Mouse (Mus musculus): ENCODE measurements around the gene Eif2ak1. TPM values are rescaled to one million over a fixed set of nuclear protein-coding genes. Genes with fewer than 3 reads are reported as not detected.

Eif2ak1 gene
- polyA plus RNA-seq, 1 experiment from 2014 or later: 26.9 TPM

DNA sequence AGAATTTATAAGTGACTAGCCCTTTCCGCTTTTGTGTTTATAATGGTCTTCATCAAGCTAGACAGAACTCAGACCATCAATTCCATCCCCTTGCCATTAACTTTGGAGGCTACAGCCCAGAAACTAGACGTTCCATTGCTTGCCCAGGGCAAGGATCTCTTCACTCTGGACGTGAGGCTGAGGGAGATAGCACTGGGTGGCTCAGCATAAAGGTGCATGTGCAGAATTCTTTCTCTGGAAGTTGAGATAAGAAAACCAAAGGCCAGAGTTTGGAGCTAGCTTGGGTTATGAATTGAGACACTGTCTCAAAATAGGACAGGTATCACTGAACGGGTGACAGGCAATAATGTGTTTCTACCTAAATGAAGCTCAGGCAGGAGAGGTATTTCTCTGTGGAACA, 86.2 kb downstream of the Eif2ak1 start:
- peaks cover 88% of the 10 kb centered on the region for H3K36me3 ChIP-seq
- no peaks in the 10 kb centered on the region for H3K27me3 ChIP-seq (replicated peaks)
- H3K4me3 ChIP-seq: no peak overlapping the region
- no peaks in the 10 kb centered on the region for H3K9me3 ChIP-seq
- no peak overlapping the region for H3K4me2 ChIP-seq
- no peak for ATAC-seq (ENCODE audit: extremely low read depth, insufficient number of reproducible peaks, low FRiP score, low TSS enrichment)
- 58% methylated on average over 4 of the region's 4 CpGs for WGBS
- H3K27ac ChIP-seq (replicated peaks): no peak overlapping the region
- H3K9ac ChIP-seq: no peak overlapping the region
- peaks cover 35% of the 10 kb centered on the region for H3K4me1 ChIP-seq

GRCm38 (mm10) chr5:143906429-143906828, 88.8 kb downstream of the Eif2ak1 start:
- H3K9ac ChIP-seq: no peak overlapping the region
- no peak overlapping the region for H3K27ac ChIP-seq (replicated peaks)
- no peak overlapping the region for H3K4me2 ChIP-seq
- no peaks in the 10 kb centered on the region for H3K27me3 ChIP-seq (replicated peaks)
- no peak for ATAC-seq (ENCODE audit: extremely low read depth, insufficient number of reproducible peaks, low FRiP score, low TSS enrichment)
- peaks cover 62% of the 10 kb centered on the region for H3K36me3 ChIP-seq
- H3K4me1 ChIP-seq: peaks cover 44% of the 10 kb centered on the region
- WGBS: 80% methylated on average over 8 of the region's 8 CpGs
- H3K4me3 ChIP-seq: no peak overlapping the region
- H3K9me3 ChIP-seq: no peaks in the 10 kb centered on the region

- no peaks in the 10 kb centered on the region for H3K27me3 ChIP-seq (replicated peaks)
- H3K4me1 ChIP-seq: peaks cover 42% of the 10 kb centered on the region
- peaks cover 42% of the 10 kb centered on the region for H3K36me3 ChIP-seq
- ATAC-seq (ENCODE audit: extremely low read depth, insufficient number of reproducible peaks, low FRiP score, low TSS enrichment): no peak
- H3K9me3 ChIP-seq: no peaks in the 10 kb centered on the region
- peak overlapping the region; percentile 85 for H3K27ac ChIP-seq (replicated peaks)
- H3K4me2 ChIP-seq: peak overlapping the region; percentile 87
- peak overlapping the region; percentile 80 for H3K4me3 ChIP-seq
- peak overlapping the region; percentile 84 for H3K9ac ChIP-seq
- 3% methylated on average over 9 of the region's 9 CpGs for WGBS
These were observed 91.3 kb downstream of the Eif2ak1 start for GRCm38 (mm10) chr5:143908926-143909325.

DNA sequence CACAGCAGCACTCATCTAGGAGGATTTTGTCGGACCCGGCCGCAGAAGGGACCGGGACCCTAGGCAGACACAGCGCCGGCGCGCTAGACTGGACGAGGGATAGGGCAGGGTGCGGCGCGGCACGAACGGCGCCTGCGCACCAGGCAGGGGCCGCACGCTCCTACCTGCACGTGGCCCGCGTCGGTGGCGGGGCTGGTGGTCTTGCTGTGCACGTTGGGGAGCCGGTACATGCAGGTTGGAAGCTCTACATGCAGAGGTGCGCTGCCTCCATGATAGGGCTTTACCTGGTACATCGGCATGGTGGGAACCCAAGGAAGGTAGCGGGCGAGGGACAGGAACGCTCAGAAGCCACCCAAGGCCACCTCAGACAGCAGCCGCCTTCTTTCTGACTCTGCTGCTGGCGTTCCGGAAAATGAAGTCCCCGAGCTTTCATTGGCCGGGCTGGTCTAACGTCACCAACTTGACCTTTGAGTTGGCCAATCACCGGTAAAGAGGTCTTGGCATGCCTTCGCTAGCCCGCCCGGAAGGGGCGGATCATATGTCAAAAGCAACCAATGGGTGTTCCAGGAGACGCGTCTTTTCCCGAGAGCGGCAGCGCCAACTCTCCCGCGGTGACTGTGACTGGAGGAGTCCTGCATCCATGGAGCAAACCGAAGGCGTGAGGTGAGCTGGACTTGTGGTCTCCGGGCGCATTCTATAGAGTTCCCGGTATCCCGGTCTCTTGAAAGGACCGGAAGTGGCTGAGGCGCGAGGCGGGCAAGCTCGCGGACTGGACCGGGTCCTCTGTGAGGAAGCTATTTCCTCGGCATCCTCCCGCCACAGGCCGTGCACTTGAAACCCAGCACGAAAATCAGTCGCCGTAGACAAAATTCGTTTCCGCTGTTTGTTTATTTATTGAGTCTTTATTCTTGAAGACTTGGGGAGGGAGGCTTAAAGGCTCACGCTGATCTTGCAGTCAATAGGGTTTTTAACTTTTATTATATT, 92.1 kb downstream of the Eif2ak1 start, which contains the start of the genes Aimp2 and Pms2:
Aimp2 (minus strand) TSS at position 431 of the 984 bp plus-strand sequence.
Pms2 (plus strand) TSS at position 548 of the 984 bp plus-strand sequence.
- Histone ChIP-seq H3K4me3 (peak within 1 kb of the TSS; percentile 80), H3K4me1 (peaks cover 34% of the 10 kb centered on the region), H3K9me3 (no peaks in the 10 kb centered on the region), H3K36me3 (peaks cover 40% of the 10 kb centered on the region), H3K9ac (peak within 1 kb of the TSS; percentile 84), H3K27ac (replicated peaks) (peak within 1 kb of the TSS; percentile 85), H3K27me3 (replicated peaks) (no peaks in the 10 kb centered on the region), H3K4me2 (peak within 1 kb of the TSS; percentile 87)
- WGBS: under 1% methylated on average over 70 of the region's 70 CpGs
- peak; percentile 97 for ATAC-seq (ENCODE audit: extremely low read depth, insufficient number of reproducible peaks, low FRiP score, low TSS enrichment)

DNA sequence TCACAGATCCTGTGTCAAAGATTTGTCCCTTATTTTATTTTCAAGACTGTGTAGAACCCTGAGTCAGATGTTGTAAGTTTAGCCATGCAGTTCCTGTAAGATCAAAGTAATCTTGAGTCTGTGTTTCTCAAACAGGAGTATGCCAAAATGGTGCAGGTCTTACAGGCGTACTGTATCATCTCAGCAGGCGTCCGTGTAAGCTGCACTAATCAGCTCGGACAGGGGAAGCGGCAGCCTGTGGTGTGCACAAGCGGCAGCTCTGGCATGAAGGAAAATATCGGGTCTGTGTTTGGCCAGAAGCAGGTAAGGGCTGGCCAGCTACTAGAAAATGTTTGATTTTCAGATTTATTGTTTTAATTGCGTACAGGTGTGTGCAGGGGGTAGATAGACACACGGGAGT, 98.6 kb downstream of the Eif2ak1 start:
- Histone ChIP-seq H3K27ac (replicated peaks) (no peak overlapping the region), H3K27me3 (replicated peaks) (no peaks in the 10 kb centered on the region), H3K4me2 (no peak overlapping the region), H3K4me1 (no peaks in the 10 kb centered on the region), H3K9ac (no peak overlapping the region), H3K4me3 (no peak overlapping the region), H3K9me3 (no peaks in the 10 kb centered on the region), H3K36me3 (peaks cover 71% of the 10 kb centered on the region)
- no peak for ATAC-seq (ENCODE audit: extremely low read depth, insufficient number of reproducible peaks, low FRiP score, low TSS enrichment)
- WGBS: 89% methylated on average over 9 of the region's 9 CpGs

DNA sequence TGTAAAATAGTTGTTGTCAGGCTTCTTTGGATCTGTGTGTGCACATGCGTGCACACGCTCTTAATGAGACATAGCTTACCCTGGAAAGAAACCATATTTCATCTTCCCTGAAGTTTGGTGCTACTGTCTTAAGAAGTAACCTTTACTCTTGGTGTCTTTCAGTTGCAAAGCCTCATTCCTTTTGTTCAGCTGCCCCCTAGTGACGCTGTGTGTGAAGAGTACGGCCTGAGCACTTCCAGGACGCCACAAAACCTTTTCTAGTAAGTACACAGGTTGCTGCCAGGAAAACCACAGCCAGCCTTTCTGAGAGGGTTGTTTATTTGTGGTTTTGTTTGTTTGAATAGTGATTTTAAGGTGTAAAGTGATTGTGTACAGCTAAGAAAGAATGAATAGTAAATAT, 99.8 kb downstream of the Eif2ak1 start:
- Histone ChIP-seq H3K27me3 (replicated peaks) (no peaks in the 10 kb centered on the region), H3K9ac (no peak overlapping the region), H3K36me3 (peaks cover 80% of the 10 kb centered on the region), H3K4me2 (no peak overlapping the region), H3K4me3 (no peak overlapping the region), H3K27ac (replicated peaks) (no peak overlapping the region), H3K4me1 (no peaks in the 10 kb centered on the region), H3K9me3 (no peaks in the 10 kb centered on the region)
- 56% methylated on average over 5 of the region's 5 CpGs for WGBS
- no peak for ATAC-seq (ENCODE audit: extremely low read depth, insufficient number of reproducible peaks, low FRiP score, low TSS enrichment)

GRCm38 (mm10) chr5:143918120-143918519, 100.5 kb downstream of the Eif2ak1 start:
- no peak overlapping the region for H3K27ac ChIP-seq (replicated peaks)
- no peak overlapping the region for H3K4me3 ChIP-seq
- WGBS: 85% methylated on average over 3 of the region's 3 CpGs
- H3K4me1 ChIP-seq: no peaks in the 10 kb centered on the region
- no peak for ATAC-seq (ENCODE audit: extremely low read depth, insufficient number of reproducible peaks, low FRiP score, low TSS enrichment)
- no peaks in the 10 kb centered on the region for H3K9me3 ChIP-seq
- no peak overlapping the region for H3K9ac ChIP-seq
- H3K4me2 ChIP-seq: no peak overlapping the region
- H3K27me3 ChIP-seq (replicated peaks): no peaks in the 10 kb centered on the region
- H3K36me3 ChIP-seq: peaks cover 87% of the 10 kb centered on the region

DNA sequence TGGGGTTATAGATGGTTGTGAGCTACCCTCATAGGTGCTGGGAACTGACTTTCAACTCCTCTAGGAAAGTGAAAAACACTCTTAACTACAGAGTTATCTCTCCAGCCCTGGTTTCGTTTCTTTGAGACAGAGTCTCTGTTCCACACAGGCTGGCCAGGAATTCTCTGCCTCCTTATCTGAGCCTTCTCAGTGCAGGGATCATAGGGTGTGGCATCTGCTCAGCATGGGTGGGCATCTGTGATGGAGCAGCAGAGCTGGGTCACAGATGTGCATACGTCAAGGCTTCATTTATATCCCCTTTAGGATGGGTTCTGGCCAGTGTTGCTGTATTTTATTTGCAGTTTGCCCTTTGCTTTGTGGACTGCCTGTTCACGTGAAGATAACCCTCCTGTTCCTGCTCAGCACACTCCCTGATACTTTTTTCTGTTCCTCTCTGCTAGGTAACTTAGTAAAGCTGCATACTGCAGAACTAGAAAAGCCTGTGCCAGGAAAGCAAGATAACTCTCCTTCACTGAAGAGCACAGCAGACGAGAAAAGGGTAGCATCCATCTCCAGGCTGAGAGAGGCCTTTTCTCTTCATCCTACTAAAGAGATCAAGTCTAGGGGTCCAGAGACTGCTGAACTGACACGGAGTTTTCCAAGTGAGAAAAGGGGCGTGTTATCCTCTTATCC, 107.3 kb downstream of the Eif2ak1 start:
- no peaks in the 10 kb centered on the region for H3K27me3 ChIP-seq (replicated peaks)
- no peak overlapping the region for H3K4me2 ChIP-seq
- no peak overlapping the region for H3K9ac ChIP-seq
- ATAC-seq (ENCODE audit: extremely low read depth, insufficient number of reproducible peaks, low FRiP score, low TSS enrichment): no peak
- WGBS: 60% methylated on average over 6 of the region's 6 CpGs
- H3K9me3 ChIP-seq: no peaks in the 10 kb centered on the region
- H3K4me1 ChIP-seq: no peaks in the 10 kb centered on the region
- H3K27ac ChIP-seq (replicated peaks): no peak overlapping the region
- H3K4me3 ChIP-seq: no peak overlapping the region
- peaks cover 95% of the 10 kb centered on the region for H3K36me3 ChIP-seq

DNA sequence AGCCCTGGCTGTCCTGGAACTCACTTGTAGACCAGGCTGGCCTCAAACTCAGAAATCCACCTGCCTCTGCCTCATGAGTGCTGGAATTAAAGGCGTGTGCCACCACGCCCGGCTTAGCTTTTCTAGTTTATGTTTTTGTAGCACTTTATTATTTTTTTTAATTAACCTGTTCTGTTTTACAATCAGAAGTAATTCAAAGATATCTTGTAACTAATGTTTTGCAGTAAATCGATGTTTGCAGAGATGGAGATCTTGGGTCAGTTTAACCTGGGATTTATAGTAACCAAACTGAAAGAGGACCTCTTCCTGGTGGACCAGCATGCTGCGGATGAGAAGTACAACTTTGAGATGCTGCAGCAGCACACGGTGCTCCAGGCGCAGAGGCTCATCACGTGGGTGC, 110.3 kb downstream of the Eif2ak1 start, which contains the start of gene Gm42421:
Gm42421 (plus strand) TSS at position 301 of the 400 bp plus-strand sequence.
- Histone ChIP-seq H3K4me2 (no peak within 1 kb of the TSS), H3K27ac (replicated peaks) (no peak within 1 kb of the TSS), H3K36me3 (peaks cover 94% of the 10 kb centered on the region), H3K9ac (no peak within 1 kb of the TSS), H3K9me3 (no peaks in the 10 kb centered on the region), H3K27me3 (replicated peaks) (no peaks in the 10 kb centered on the region), H3K4me3 (no peak within 1 kb of the TSS), H3K4me1 (no peaks in the 10 kb centered on the region)
- no peak for ATAC-seq (ENCODE audit: extremely low read depth, insufficient number of reproducible peaks, low FRiP score, low TSS enrichment)
- 92% methylated on average over 8 of the region's 8 CpGs for whole genome bisulfite sequencing

- Histone ChIP-seq H3K27ac (replicated peaks) (no peak overlapping the region), H3K27me3 (replicated peaks) (no peaks in the 10 kb centered on the region), H3K9me3 (no peaks in the 10 kb centered on the region), H3K9ac (no peak overlapping the region), H3K4me1 (no peaks in the 10 kb centered on the region), H3K4me3 (no peak overlapping the region), H3K4me2 (no peak overlapping the region), H3K36me3 (peaks cover 79% of the 10 kb centered on the region)
- ATAC-seq (ENCODE audit: extremely low read depth, insufficient number of reproducible peaks, low FRiP score, low TSS enrichment): no peak
- 89% methylated on average over 4 of the region's 4 CpGs for WGBS
These were observed 111.7 kb downstream of the Eif2ak1 start for GRCm38 (mm10) chr5:143929291-143929690.

DNA sequence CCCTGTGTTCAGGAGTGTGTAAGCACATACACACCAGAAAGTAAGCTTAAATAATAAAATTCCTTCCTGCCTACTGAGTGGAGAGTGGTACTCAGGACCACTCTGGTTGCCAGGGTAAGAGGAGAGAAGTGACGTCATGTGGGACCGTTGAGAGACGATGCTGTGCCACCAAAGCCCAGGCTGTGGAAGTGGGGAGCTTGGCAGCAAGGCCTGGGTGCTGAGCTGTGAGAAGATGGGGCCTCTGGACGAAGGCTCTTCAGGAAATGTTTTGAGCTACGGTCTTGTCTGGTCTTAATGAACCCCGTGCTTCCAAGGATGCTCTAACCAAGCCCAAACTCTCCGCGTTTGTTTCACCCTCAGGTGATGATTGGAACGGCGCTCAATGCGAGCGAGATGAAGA, 113.1 kb downstream of the Eif2ak1 start:
- Histone ChIP-seq H3K9ac (no peak overlapping the region), H3K4me3 (no peak overlapping the region), H3K4me2 (no peak overlapping the region), H3K27ac (replicated peaks) (no peak overlapping the region), H3K4me1 (no peaks in the 10 kb centered on the region), H3K36me3 (peaks cover 66% of the 10 kb centered on the region), H3K9me3 (no peaks in the 10 kb centered on the region), H3K27me3 (replicated peaks) (no peaks in the 10 kb centered on the region)
- no peak for ATAC-seq (ENCODE audit: extremely low read depth, insufficient number of reproducible peaks, low FRiP score, low TSS enrichment)
- 93% methylated on average over 12 of the region's 12 CpGs for WGBS

Measured in heart, embryonic 13.5 days (tissue).